Mouse (Mus musculus) embryonic fibroblast, embryonic 13.5 days (primary cell): ENCODE data around the gene Crb2.

Source experiments
- CTCF ChIP-seq: IDR thresholded peaks from 2 replicates; pipeline ENCODE4 v1.5.1; 2011; ENCODE audit warnings: mild to moderate bottlenecking, control low read depth, low read length, moderate library complexity, borderline replicate concordance; ENCODE audit not compliant: insufficient read depth
- POLR2A ChIP-seq: IDR thresholded peaks from 2 replicates; pipeline ENCODE4 v1.6.1; 2011; ENCODE audit warnings: low read depth, mild to moderate bottlenecking, control low read depth, low read length, moderate library complexity

DNA sequence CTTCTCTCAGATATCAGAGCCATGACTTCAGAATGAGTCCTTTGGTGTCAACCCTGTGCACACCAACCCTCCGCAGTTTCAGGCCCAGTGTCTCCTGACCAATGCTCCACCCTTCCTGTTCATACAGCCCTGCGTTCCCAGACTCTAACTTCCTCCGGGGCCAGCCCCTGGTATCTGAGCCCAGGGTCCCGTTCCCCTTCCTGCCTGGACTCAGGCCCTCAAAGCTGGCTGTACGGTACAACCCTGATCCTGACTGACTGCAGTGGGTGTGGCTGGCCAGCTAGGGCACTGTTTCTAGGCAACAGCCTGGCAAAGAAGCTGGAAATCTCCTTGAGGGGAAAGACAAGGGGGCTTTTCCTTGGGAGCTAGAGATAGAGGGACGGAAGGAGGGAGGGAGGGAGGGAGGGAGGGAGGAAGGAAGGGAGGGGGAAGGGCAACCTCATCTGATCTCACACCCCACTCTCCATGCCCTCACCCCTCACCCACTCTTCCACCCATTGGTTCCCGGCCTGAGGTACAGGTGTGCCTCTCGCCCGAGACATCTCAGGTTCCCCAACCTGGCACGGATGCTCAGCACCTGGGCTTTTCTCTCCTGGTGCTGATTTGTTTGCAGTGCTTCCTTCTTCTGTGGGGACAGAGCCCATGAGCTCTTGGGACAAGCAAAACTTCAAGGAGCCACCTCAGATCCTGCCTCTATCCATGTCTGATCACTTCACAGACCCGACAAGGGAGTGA, 9.9 kb upstream of the Crb2 start:
- TF ChIP-seq CTCF (no peak), POLR2A (no peak)
